Mouse (Mus musculus): ENCODE measurements around the gene Zfp493. TPM values are rescaled to one million over a fixed set of nuclear protein-coding genes. Genes with fewer than 3 reads are reported as not detected.
"Not testable (repeated sequence)": the region's sequence is repeated elsewhere in the genome, so short reads cannot be mapped to it uniquely, and the experiment has no call there.

The Zfp493 gene
- polyA plus RNA-seq (2014; fragmentation: Nextera tagmentation; extraction: Ambion mirVana): 2.2 and 3.7 TPM in 2 replicates

DNA sequence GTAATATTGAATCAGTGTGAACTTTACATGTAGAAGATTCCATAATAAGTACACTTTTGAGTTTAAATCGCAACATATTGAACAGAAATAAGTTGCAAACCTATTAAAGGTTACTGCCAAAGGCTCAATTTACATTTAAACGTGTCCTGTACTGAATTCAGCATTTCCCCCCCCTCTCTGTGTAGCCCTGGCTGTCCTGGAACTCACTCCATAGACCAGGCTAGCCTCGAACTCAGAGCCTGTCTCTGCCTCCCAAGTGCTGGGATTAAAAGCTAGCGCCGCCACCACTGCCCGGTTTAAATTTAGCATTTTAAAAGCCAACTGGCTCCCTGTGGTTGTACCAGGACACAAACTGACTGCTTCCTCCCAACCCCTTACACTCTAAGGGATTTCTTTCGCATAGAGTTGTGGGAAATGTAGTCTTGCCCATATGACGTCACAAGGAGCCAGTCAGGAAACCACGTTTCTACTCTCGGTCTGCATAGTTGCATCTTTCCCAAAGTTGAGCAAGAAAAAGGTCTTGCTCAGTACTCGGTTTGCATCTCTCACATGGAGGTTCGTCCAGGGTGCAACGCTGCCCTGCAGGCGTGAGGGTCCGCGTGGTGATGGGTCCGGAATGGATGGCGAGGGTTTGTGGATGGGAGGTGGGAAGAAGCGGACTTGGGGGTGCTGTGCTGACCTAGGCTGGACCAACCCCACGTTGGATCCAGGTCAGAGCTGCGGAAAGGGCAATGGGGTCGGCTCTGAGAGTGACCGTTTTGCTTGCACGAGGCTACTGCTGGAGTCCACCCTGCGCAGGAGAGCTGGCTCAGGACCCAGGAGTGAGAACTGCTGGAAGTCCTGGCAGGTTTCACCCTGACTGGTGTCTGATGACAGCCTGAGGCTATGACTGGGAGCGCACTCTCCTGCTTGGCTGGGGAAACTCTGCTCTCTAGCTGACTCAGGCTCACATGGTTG, at the start of gene Zfp493:
Zfp493 (plus strand) TSS at position 429 of the 957 bp plus-strand sequence.
- ATAC-seq (ENCODE audit: low FRiP score, low TSS enrichment): peak; percentile 97
- no peak within 1 kb of the TSS for H3K27ac ChIP-seq (ENCODE audit: low read depth, low read length)
- no peaks in the 10 kb centered on the region for H3K36me3 ChIP-seq (ENCODE audit: control insufficient read depth, insufficient read depth, low read length)
- WGBS: 8% methylated on average over 26 of the region's 26 CpGs
- H3K4me1 ChIP-seq (ENCODE audit: control insufficient read depth, insufficient read depth, low read length): 0 out of 2 replicates have a peak, but pooled peaks cover 2% of the 10 kb centered on the region
- H3K9ac ChIP-seq (ENCODE audit: low read depth, low read length): peak within 1 kb of the TSS; percentile 63
- H3K4me2 ChIP-seq (replicated peaks; ENCODE audit: low read depth, low read length): peak within 1 kb of the TSS; percentile 74
- H3K27me3 ChIP-seq (ENCODE audit: control insufficient read depth, insufficient read depth, low read length): no peaks in the 10 kb centered on the region
- no peaks in the 10 kb centered on the region for H3K9me3 ChIP-seq (ENCODE audit: control insufficient read depth, low read length)
- H3K4me3 ChIP-seq (ENCODE audit: low read length): peak within 1 kb of the TSS; percentile 77

DNA sequence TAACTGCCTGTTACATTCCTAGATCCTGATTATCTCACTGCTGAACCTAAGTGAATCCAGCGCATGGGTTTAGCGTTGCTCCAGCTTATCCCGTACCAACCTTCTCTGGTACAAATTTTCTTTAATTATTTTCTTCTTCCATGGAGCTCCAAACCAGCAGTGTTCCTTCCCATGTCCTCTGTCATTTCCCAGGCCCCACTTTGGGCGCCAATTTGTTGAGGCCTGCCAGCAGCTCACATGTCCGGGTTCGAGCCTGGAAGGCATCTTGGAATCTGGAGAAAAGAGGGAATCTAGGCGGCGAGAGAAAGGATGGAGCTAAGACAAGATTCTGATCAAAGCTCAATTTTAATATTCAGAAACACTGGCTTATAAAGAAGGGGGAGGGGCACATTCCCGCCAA, 45.1 kb upstream of the Zfp493 start:
- not testable (repeated sequence) for H3K9ac ChIP-seq (ENCODE audit: low read depth, low read length); H3K4me3 ChIP-seq (ENCODE audit: low read length); H3K27me3 ChIP-seq (ENCODE audit: control insufficient read depth, insufficient read depth, low read length); ATAC-seq (ENCODE audit: low FRiP score, low TSS enrichment); H3K27ac ChIP-seq (ENCODE audit: low read depth, low read length); H3K9me3 ChIP-seq (ENCODE audit: control insufficient read depth, low read length); H3K4me2 ChIP-seq (replicated peaks; ENCODE audit: low read depth, low read length); H3K36me3 ChIP-seq (ENCODE audit: control insufficient read depth, insufficient read depth, low read length); H3K4me1 ChIP-seq (ENCODE audit: control insufficient read depth, insufficient read depth, low read length)
- 96% methylated on average over 9 of the region's 9 CpGs for WGBS

DNA sequence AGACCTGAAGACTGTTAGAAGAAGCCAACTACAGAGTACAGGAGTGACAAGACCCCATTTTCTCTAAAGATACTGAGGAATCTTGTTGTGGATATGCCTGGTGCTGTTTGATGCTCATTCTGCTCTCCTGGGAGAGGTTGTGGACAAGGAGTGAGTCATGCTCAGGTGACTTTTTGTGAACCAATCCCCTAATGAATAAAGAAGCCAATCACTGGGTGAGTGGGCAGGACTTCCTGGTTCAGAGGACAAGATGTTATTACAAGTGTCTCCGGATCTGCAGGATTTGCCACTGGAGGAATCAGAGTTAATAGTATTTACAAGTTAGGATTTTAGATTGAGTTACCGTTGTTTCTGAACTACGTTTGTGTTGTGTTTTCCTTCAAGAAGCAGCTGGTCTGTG, 36.6 kb upstream of the Zfp493 start:
- Histone ChIP-seq H3K4me2 (replicated peaks; ENCODE audit: low read depth, low read length) (no peak overlapping the region), H3K36me3 (ENCODE audit: control insufficient read depth, insufficient read depth, low read length) (peaks cover under 1% of the 10 kb centered on the region; the same call in 1 of the 2 replicates), H3K9me3 (ENCODE audit: control insufficient read depth, low read length) (peaks cover 5% of the 10 kb centered on the region), H3K4me3 (ENCODE audit: low read length) (no peak overlapping the region), H3K9ac (ENCODE audit: low read depth, low read length) (no peak overlapping the region), H3K4me1 (ENCODE audit: control insufficient read depth, insufficient read depth, low read length) (no peaks in the 10 kb centered on the region), H3K27ac (ENCODE audit: low read depth, low read length) (no peak overlapping the region), H3K27me3 (ENCODE audit: control insufficient read depth, insufficient read depth, low read length) (no peaks in the 10 kb centered on the region)
- 85% methylated on average over 3 of the region's 3 CpGs for WGBS
- no peak for ATAC-seq (ENCODE audit: low FRiP score, low TSS enrichment)

DNA sequence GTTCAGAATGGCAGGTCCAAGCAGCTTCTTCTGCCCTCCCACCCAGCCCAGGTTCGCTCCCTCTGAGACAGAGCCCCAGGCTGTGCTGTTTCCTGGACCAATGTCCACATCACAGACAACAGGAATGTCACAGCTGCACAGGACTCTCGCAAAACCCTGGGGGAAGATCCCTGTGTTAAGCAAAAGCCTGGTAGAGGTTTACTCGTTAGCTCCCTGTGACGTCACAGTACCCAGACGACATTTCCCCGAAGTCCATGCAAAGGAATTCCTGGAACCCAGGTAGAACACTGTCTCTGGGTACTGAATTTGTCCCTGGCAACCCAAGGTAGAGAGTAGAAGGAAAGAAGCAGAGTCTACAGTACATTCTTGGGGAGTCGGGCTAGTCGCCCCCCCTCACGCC, 35.6 kb upstream of the Zfp493 start:
- WGBS: 94% methylated on average over 9 of the region's 9 CpGs
- H3K9me3 ChIP-seq (ENCODE audit: control insufficient read depth, low read length): peaks cover 8% of the 10 kb centered on the region
- H3K4me1 ChIP-seq (ENCODE audit: control insufficient read depth, insufficient read depth, low read length): no peaks in the 10 kb centered on the region
- H3K4me3 ChIP-seq (ENCODE audit: low read length): no peak overlapping the region
- ATAC-seq (ENCODE audit: low FRiP score, low TSS enrichment): no peak
- H3K36me3 ChIP-seq (ENCODE audit: control insufficient read depth, insufficient read depth, low read length): peaks cover 3% of the 10 kb centered on the region; the same call in 1 of the 2 replicates
- no peak overlapping the region for H3K9ac ChIP-seq (ENCODE audit: low read depth, low read length)
- H3K27ac ChIP-seq (ENCODE audit: low read depth, low read length): no peak overlapping the region
- H3K4me2 ChIP-seq (replicated peaks; ENCODE audit: low read depth, low read length): no peak overlapping the region
- no peaks in the 10 kb centered on the region for H3K27me3 ChIP-seq (ENCODE audit: control insufficient read depth, insufficient read depth, low read length)

DNA sequence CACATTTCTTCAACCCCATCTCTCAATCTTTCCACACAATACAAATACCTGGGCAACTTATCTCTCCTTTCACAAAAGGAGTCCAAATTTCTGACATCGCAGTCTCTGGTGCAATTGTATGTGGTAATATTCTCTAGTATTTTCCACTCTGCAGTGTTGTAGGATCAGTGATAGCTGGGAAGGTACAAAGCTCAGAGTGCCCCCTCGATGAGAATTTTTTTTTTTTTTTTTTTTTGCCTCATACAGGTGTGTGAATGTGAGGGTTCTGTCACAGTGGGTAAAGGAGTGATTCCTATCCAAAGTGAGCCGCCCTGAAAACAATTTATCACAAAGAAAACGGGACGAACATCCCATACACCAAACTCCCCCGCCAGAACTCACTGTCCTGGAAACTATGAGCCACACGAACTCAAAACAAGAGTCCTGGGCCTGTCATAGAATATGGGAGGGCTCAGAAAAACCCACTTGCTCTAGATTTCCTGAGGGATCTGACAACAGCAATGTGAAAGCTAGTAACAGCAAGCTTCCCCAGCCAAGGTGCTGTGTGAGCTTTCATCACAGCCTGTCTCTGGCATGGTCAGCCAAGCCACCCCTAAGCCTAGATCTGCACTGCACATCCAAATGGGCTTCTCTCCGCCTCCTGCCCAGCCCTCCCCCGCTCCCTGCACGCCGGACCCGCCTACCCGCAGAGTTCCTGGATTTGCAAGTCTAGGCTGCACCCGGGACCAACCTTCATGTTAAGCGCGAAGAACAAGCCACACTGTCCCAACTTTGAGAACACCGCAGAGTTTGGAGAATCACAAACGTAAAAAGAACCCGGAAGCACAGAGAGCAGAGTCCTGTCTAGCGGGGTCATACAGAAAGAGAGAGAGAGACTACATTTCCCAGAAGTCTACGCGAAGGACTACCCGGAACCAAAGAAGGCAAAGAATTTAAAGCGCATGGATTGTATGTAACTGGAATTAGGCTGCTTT, 24.9 kb upstream of the Zfp493 start, which contains the start of gene Zfp85:
Zfp85 (minus strand) TSS at position 896 of the 974 bp plus-strand sequence.
- Histone ChIP-seq H3K4me1 (ENCODE audit: control insufficient read depth, insufficient read depth, low read length) (no peaks in the 10 kb centered on the region), H3K27me3 (ENCODE audit: control insufficient read depth, insufficient read depth, low read length) (no peaks in the 10 kb centered on the region), H3K27ac (ENCODE audit: low read depth, low read length) (peak within 1 kb of the TSS; percentile 76; the same call in 1 of the 2 replicates), H3K4me2 (replicated peaks; ENCODE audit: low read depth, low read length) (peak within 1 kb of the TSS; percentile 41), H3K36me3 (ENCODE audit: control insufficient read depth, insufficient read depth, low read length) (no peaks in the 10 kb centered on the region), H3K9me3 (ENCODE audit: control insufficient read depth, low read length) (no peaks in the 10 kb centered on the region), H3K9ac (ENCODE audit: low read depth, low read length) (peak within 1 kb of the TSS; percentile 61), H3K4me3 (ENCODE audit: low read length) (peak within 1 kb of the TSS; percentile 71)
- ATAC-seq (ENCODE audit: low FRiP score, low TSS enrichment): peak; percentile 97
- 6% methylated on average over 24 of the region's 24 CpGs for WGBS

DNA sequence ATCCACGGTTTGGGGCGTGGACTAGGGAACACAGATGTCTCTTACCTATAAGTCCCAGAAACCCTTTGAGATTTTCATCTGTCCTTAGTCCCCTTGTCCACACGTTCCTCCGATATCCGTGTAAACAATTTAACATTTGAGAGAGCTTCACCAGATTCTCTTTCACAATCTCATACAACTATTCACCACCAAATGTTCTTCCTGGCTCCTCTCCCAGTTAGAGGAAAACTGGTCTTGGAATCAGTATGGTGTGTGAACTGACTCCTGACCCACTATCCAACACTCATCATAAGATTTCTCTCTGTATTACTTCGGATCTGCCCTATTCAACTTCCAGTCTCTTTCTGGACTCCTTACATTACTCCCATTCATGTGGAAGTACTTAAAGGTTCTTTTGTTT, 23.7 kb upstream of the Zfp493 start:
- 91% methylated on average over 6 of the region's 6 CpGs for WGBS
- no peak overlapping the region for H3K4me2 ChIP-seq (replicated peaks; ENCODE audit: low read depth, low read length)

DNA sequence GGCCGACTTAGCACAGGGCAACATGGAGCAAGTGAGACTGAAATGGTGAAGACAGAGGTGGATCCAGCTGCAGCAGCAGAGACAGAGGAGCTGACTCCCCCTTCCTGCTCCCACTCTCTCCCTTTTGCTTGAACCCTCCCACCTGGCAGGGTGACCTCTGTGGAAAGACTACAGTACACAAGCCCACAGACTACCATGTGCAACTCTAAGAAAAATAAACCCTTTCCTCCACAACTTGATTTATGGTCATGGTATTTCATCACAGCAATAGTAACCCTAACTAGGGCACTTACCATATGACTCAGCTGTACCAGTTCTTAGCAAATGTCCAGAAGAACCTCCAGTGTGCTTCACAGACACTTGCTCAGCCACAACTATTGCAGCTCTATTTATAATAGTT, 19.5 kb upstream of the Zfp493 start:
- Histone ChIP-seq H3K4me1 (ENCODE audit: control insufficient read depth, insufficient read depth, low read length) (no peaks in the 10 kb centered on the region), H3K9me3 (ENCODE audit: control insufficient read depth, low read length) (no peaks in the 10 kb centered on the region), H3K4me3 (ENCODE audit: low read length) (no peak overlapping the region), H3K4me2 (replicated peaks; ENCODE audit: low read depth, low read length) (no peak overlapping the region), H3K36me3 (ENCODE audit: control insufficient read depth, insufficient read depth, low read length) (no peaks in the 10 kb centered on the region), H3K9ac (ENCODE audit: low read depth, low read length) (no peak overlapping the region), H3K27ac (ENCODE audit: low read depth, low read length) (no peak overlapping the region), H3K27me3 (ENCODE audit: control insufficient read depth, insufficient read depth, low read length) (no peaks in the 10 kb centered on the region)
- no peak for ATAC-seq (ENCODE audit: low FRiP score, low TSS enrichment)
- 68% methylated on average over 1 of the region's 1 CpGs for WGBS

More for the DNA sequence above, 23.7 kb upstream of the Zfp493 start:
- Histone ChIP-seq H3K4me3 (ENCODE audit: low read length) (no peak overlapping the region), H3K9me3 (ENCODE audit: control insufficient read depth, low read length) (no peaks in the 10 kb centered on the region), H3K36me3 (ENCODE audit: control insufficient read depth, insufficient read depth, low read length) (no peaks in the 10 kb centered on the region), H3K4me1 (ENCODE audit: control insufficient read depth, insufficient read depth, low read length) (no peaks in the 10 kb centered on the region), H3K27ac (ENCODE audit: low read depth, low read length) (no peak overlapping the region), H3K27me3 (ENCODE audit: control insufficient read depth, insufficient read depth, low read length) (no peaks in the 10 kb centered on the region), H3K9ac (ENCODE audit: low read depth, low read length) (no peak overlapping the region)
- ATAC-seq (ENCODE audit: low FRiP score, low TSS enrichment): no peak

DNA sequence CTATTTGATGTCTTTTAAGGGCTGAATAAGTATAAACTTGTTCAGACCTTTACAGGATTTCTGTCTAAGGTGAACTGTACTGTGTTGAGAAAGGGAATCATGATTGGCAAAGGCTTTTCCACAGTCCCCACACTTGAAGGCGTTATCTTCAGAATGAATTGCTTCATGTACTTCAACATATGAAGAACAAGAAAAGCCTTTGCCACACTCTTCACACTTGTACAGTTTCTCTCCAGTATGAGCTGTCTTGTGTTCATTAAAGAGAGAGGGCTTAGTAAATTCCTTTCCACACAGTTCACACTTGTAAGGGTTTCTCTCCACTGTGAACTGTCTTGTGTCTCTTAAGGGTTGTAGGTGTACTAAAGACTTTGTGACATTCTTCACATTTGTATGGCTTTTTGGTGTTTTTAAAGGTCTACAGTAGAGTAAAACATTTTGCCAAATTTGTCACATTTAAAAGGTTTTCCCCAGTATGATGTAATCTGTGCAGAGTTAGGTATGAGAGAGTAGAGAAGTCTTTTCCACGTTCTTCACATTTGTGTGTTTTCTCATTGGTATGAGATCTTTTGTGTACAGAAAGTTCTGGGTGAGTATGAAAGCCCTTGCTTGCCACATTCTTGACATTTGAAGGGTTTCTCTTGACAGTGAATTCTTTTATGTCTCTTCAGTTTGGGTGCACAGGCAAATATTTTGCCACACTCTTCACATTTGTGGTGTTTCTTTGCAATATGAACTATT, 16.3 kb upstream of the Zfp493 start:
- Histone ChIP-seq H3K9me3 (ENCODE audit: control insufficient read depth, low read length) (no peaks in the 10 kb centered on the region), H3K4me2 (replicated peaks; ENCODE audit: low read depth, low read length) (no peak overlapping the region), H3K36me3 (ENCODE audit: control insufficient read depth, insufficient read depth, low read length) (no peaks in the 10 kb centered on the region), H3K27me3 (ENCODE audit: control insufficient read depth, insufficient read depth, low read length) (no peaks in the 10 kb centered on the region), H3K9ac (ENCODE audit: low read depth, low read length) (no peak overlapping the region), H3K4me1 (ENCODE audit: control insufficient read depth, insufficient read depth, low read length) (no peaks in the 10 kb centered on the region), H3K4me3 (ENCODE audit: low read length) (no peak overlapping the region), H3K27ac (ENCODE audit: low read depth, low read length) (no peak overlapping the region)
- 83% methylated on average over 2 of the region's 2 CpGs for WGBS
- no peak for ATAC-seq (ENCODE audit: low FRiP score, low TSS enrichment)
